Mouse (Mus musculus) kidney, embryonic 14.5 days (tissue): Measurements from ENCODE around the gene Large1. TPM values are rescaled to one million over a fixed set of nuclear protein-coding genes. Genes with fewer than 3 reads are reported as not detected.
A peak's percentile ranks its signal among the peaks of the same experiment; 100 is the strongest.
"Not testable (repeated sequence)": the region's sequence is repeated elsewhere in the genome, so short reads cannot be mapped to it uniquely, and the experiment has no call there.

Source experiments
- ATAC-seq: fragments of 200-750 bp; cut with Nextera tagmentation; 2 replicates; pipeline ENCODE4 v1.8.0; 2017; ENCODE audit warnings: moderate number of reproducible peaks, mild to moderate bottlenecking, moderate TSS enrichment, moderate library complexity; ENCODE audit not compliant: low FRiP score, low TSS enrichment
- H3K27ac ChIP-seq: fragments of 300-500 bp; sonication (generic); 2 replicates; pipeline ENCODE4 v1.5.1; 2014; ENCODE audit warnings: low read depth, mild to moderate bottlenecking, low read length, moderate library complexity, mixed read lengths
- H3K27me3 ChIP-seq: fragments of 300-500 bp; sonication (generic); 2 replicates; pipeline ENCODE4 v1.6.1; 2014; ENCODE audit warnings: mild to moderate bottlenecking, low read length; ENCODE audit not compliant: control insufficient read depth, insufficient read depth
- H3K36me3 ChIP-seq: fragments of 300-500 bp; sonication (generic); 2 replicates; pipeline ENCODE4 v1.6.1; 2014; ENCODE audit warnings: low read length, mixed read lengths; ENCODE audit not compliant: control insufficient read depth, insufficient read depth
- H3K4me1 ChIP-seq: fragments of 300-500 bp; sonication (generic); 2 replicates; pipeline ENCODE4 v1.6.1; 2014; ENCODE audit warnings: low read length, mixed read lengths; ENCODE audit not compliant: control insufficient read depth, insufficient read depth
- H3K4me2 ChIP-seq: fragments of 300-500 bp; sonication (generic); replicated peaks from 2 replicates; pipeline ENCODE4 v1.6.1; 2014; ENCODE audit warnings: low read depth, mild to moderate bottlenecking, low read length
- H3K4me3 ChIP-seq: fragments of 300-500 bp; sonication (generic); 2 replicates; pipeline ENCODE4 v1.5.1; 2014; ENCODE audit warnings: mild to moderate bottlenecking, low read length
- H3K9ac ChIP-seq: fragments of 300-500 bp; sonication (generic); 2 replicates; pipeline ENCODE4 v1.6.1; 2014; ENCODE audit warnings: low read depth, mild to moderate bottlenecking, low read length, moderate library complexity
- H3K9me3 ChIP-seq: fragments of 300-500 bp; sonication (generic); 2 replicates; pipeline ENCODE4 v1.6.1; 2016; ENCODE audit warnings: low read length; ENCODE audit not compliant: control insufficient read depth
- WGBS: fragments of 180-500 bp; shearing (Covaris S2); extraction: QIAGEN DNeasy Blood & Tissue Kit; methylation state at CpG from one replicate; pipeline ENCODE4 v1.1.7; 2014; 5-methylcytosine and 5-hydroxymethylcytosine counted together
- polyA plus RNA-seq: library from polyadenylated mRNA; unstranded; fragments of >200 nt; fragmentation: Nextera tagmentation; extraction: Ambion mirVana; gene quantifications from 2 replicates; pipeline ENCODE4 v1.2.1, GENCODE M21; 2014

The Large1 gene
- polyA plus RNA-seq, 1 experiment from 2014 or later: 10.4 TPM

DNA sequence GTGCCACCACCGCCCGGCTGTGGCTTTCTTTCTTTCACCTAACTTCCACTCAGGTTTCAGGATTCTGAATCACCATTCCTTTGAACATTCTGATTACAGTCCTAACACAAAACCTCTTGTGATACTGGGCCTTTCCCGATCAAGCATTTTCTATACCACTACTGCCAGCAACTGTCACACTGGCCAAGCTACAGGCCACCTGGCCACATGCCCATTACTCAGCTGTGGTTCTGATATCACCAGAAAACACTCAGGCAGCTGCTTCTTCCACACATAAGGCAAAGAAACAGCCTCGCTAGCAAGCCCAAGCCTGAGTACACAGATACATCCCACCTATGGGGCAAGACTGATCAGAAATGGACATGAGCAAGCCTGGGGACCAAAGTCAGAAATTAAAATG lies 71.3 kb downstream of the Large1 start:
- ATAC-seq: no peak
- H3K9ac ChIP-seq: no peak overlapping the region
- no peak overlapping the region for H3K4me3 ChIP-seq
- H3K4me1 ChIP-seq: no peaks in the 10 kb centered on the region
- no peaks in the 10 kb centered on the region for H3K27me3 ChIP-seq
- WGBS: 88% methylated on average over 4 of the region's 4 CpGs
- no peaks in the 10 kb centered on the region for H3K9me3 ChIP-seq
- no peak overlapping the region for H3K4me2 ChIP-seq
- no peaks in the 10 kb centered on the region for H3K36me3 ChIP-seq
- no peak overlapping the region for H3K27ac ChIP-seq

DNA sequence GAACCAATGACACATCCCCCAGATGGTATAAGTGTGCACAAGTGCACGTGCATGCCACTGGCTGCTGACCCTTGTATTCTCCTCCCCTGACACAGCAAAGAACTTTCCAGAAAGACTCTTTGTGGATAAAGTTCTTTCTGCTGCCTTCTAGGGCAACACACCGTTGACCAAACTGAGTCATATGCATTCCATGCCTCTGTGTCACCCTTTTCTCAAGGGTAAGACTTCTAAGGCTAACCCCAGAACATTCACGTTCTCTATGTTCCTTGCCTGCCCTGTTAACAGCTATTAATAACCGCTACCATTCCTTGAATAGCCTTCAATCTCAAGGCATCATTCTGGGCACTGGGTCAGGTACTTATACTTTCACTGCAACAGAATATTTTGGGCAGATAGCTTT lies 77.3 kb downstream of the Large1 start:
- no peak overlapping the region for H3K4me2 ChIP-seq
- H3K36me3 ChIP-seq: no peaks in the 10 kb centered on the region
- no peaks in the 10 kb centered on the region for H3K4me1 ChIP-seq
- H3K4me3 ChIP-seq: no peak overlapping the region
- H3K27ac ChIP-seq: no peak overlapping the region
- H3K9me3 ChIP-seq: no peaks in the 10 kb centered on the region
- no peaks in the 10 kb centered on the region for H3K27me3 ChIP-seq
- 85% methylated on average over 4 of the region's 4 CpGs for WGBS
- H3K9ac ChIP-seq: no peak overlapping the region
- no peak for ATAC-seq

DNA sequence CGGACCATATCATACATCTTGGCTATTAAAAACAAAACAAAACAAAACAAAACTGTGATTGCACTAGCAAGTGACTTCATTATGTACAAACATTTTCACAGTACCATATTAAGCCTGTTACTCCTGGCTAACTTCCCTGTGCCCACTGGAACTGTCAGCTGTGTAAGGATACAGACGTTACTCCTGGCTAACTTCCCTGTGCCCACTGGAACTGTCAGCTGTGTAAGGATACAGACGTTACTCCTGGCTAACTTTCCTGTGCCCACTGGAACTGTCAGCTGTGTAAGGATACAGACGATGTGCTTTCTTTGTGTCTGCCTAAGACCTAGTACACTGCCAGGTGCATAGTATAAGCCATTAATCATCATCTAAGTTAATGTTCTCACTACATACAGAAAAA lies 77.9 kb downstream of the Large1 start:
- 60% methylated on average over 4 of the region's 4 CpGs for WGBS

DNA sequence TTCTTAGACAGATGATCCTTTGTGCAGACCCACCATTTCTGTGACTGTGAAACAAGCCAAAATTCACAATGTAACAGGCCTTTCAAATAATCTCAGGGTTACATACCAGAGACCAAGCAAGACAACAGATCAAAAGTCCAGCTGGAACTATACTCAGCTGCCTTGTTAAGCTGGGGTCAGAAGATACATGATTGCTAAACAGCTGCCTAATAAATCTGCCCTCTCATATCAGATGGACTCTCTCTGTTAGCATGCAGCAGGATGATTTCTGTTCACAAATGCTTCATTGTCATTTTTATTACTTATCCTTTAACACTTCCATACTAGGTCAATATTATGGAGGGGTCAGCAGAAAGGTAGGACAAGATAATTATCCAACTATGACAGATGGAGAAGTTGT lies 80.2 kb downstream of the Large1 start:
- no peak overlapping the region for H3K27ac ChIP-seq
- H3K27me3 ChIP-seq: no peaks in the 10 kb centered on the region
- H3K4me3 ChIP-seq: no peak overlapping the region
- H3K9ac ChIP-seq: no peak overlapping the region
- H3K9me3 ChIP-seq: no peaks in the 10 kb centered on the region
- no peak overlapping the region for H3K4me2 ChIP-seq
- no peaks in the 10 kb centered on the region for H3K36me3 ChIP-seq
- H3K4me1 ChIP-seq: no peaks in the 10 kb centered on the region
- peak; percentile 66; the same call in 1 of the 2 replicates for ATAC-seq

More for the DNA sequence above, 77.9 kb downstream of the Large1 start:
- not testable (repeated sequence) for H3K4me2 ChIP-seq, H3K9ac ChIP-seq, H3K36me3 ChIP-seq, H3K27ac ChIP-seq, H3K4me1 ChIP-seq, H3K4me3 ChIP-seq, ATAC-seq, H3K9me3 ChIP-seq, H3K27me3 ChIP-seq

DNA sequence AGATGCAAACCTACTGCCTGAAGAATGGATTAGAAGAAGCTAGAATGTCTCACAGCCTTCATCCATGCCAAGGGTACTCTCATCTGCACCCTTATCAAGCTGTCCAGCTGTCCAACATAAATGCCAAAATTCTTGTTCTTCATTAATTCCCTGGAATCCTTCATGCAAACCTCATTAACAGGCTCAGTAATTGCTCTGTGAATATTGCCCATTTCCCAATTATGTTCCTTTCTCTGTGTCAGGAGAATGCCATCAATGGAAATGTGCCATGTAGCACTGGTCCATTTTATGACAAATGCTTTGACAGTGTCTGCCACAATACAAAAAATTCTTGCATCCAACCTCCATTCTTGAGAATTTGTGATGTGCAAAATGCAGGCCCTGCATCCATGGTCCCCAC lies 82.3 kb downstream of the Large1 start:
- Histone ChIP-seq H3K4me3 (no peak overlapping the region), H3K27ac (no peak overlapping the region), H3K9me3 (no peaks in the 10 kb centered on the region), H3K4me2 (no peak overlapping the region), H3K9ac (no peak overlapping the region), H3K36me3 (no peaks in the 10 kb centered on the region), H3K27me3 (no peaks in the 10 kb centered on the region), H3K4me1 (no peaks in the 10 kb centered on the region)
- ATAC-seq: no peak

DNA sequence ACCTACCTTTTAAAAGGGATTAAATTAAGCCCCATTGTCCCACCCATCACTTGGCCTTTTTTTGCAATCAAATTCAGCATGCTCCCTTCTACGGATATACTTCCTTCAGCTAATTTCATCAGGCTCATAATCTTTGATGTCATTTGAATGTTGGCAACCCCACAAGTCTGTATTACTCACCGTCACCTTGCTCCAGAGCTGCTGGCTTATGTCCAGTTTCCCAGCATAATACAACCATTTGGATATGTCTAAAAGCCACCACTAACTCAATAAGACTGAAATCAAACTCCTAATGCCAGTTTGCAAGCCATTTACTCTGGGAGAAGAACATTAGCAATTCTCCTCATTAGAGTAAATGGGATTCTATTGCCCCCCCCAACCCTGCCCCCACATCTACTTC lies 95.4 kb downstream of the Large1 start:
- WGBS: 80% methylated on average over 2 of the region's 2 CpGs
- Histone ChIP-seq H3K27me3 (no peaks in the 10 kb centered on the region), H3K9ac (no peak overlapping the region), H3K27ac (no peak overlapping the region), H3K9me3 (peaks cover 3% of the 10 kb centered on the region; the same call in 1 of the 2 replicates), H3K4me3 (no peak overlapping the region), H3K4me2 (no peak overlapping the region), H3K4me1 (no peaks in the 10 kb centered on the region), H3K36me3 (no peaks in the 10 kb centered on the region)
- no peak for ATAC-seq

DNA sequence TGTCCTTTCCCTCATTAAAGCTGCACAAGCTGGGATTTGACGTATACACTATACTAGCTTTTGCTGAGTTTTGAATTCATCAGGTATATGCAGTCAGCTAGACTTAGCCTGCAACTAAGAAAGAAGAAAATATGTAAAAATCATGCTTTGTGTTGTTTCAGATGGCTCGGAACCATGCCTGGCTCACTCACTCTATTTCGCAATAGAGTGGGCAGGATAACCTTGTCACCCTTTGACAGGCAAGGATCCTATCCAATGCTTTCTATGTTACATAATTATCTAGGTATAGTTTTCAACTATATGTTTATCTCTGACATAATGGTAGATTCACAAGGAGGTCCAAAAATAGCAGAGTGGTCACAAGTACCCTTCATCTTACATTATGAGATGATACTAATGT lies 109.2 kb downstream of the Large1 start:
- no peaks in the 10 kb centered on the region for H3K27me3 ChIP-seq
- no peak overlapping the region for H3K9ac ChIP-seq
- H3K4me2 ChIP-seq: no peak overlapping the region
- no peak for ATAC-seq
- no peak overlapping the region for H3K4me3 ChIP-seq
- H3K36me3 ChIP-seq: no peaks in the 10 kb centered on the region
- WGBS: 95% methylated on average over 3 of the region's 3 CpGs
- H3K4me1 ChIP-seq: no peaks in the 10 kb centered on the region
- no peak overlapping the region for H3K27ac ChIP-seq
- H3K9me3 ChIP-seq: peaks cover 2% of the 10 kb centered on the region; the same call in 1 of the 2 replicates

DNA sequence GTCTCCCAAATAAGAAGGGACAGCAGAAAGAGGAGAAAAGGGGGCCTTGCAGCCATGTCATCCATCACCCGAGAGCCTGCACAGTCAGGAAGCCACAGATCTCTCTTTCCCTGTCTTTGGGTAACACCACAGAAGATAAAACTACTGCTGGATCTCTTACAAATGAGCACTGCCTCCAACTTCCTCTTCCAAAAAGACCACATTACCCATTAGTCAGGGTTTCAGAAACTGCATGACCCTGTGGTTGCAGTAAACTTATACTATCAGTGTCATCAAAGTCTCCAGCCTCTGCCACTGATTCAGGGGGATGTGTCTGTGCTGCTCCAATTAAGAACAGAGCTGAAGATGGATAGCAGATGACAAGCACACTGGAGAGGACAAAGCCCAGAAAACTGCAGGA lies 111.3 kb downstream of the Large1 start:
- H3K9ac ChIP-seq: no peak overlapping the region
- H3K27me3 ChIP-seq: no peaks in the 10 kb centered on the region
- no peak for ATAC-seq
- H3K27ac ChIP-seq: no peak overlapping the region
- WGBS: 50% methylated on average over 1 of the region's 1 CpGs
- no peak overlapping the region for H3K4me3 ChIP-seq
- no peaks in the 10 kb centered on the region for H3K4me1 ChIP-seq
- peaks cover 2% of the 10 kb centered on the region; the same call in 1 of the 2 replicates for H3K9me3 ChIP-seq
- no peaks in the 10 kb centered on the region for H3K36me3 ChIP-seq
- H3K4me2 ChIP-seq: no peak overlapping the region

DNA sequence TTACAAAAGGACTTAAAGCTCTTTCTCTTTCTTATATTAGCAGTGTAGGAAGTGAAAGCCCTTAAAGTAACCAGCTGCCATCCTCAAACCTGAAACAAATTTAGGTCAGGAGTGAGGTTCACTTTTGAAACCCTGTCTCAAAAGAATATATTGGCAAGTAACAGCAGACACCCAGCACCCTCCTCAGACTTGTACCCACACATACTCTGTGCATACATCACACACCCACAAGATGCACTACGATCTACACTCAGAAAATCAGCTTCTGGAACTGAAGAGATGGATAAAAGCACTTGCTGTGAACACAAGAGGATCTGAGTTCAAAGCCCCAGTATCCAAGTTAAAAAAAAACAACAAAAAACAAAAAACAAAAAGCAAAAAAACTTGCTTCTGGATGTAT lies 119.1 kb downstream of the Large1 start:
- Histone ChIP-seq H3K36me3 (no peaks in the 10 kb centered on the region), H3K4me2 (no peak overlapping the region), H3K27me3 (no peaks in the 10 kb centered on the region), H3K27ac (no peak overlapping the region), H3K9ac (no peak overlapping the region), H3K4me3 (no peak overlapping the region), H3K4me1 (no peaks in the 10 kb centered on the region), H3K9me3 (no peaks in the 10 kb centered on the region)
- ATAC-seq: no peak
- 91% methylated on average over 1 of the region's 1 CpGs for WGBS
